In genomic region chr1:79775927-79776458, GRCm38 (mm10) we compare ENCODE assay signal across 8 mouse cellular contexts. TPM values are rescaled to one million over a fixed set of nuclear protein-coding genes. Genes with fewer than 3 reads are reported as not detected.
DNase-seq lines count a peak whose midpoint lies in the region; ATAC-seq lines count a peak whose summit lies in the region.

Gene Mrpl44 (plus strand): TSS chr1:79776018.
Gene Wdfy1 (minus strand): TSS chr1:79776143.

- H3K4me1 ChIP-seq in intestine, embryonic 14.5 days (replicated peaks; ENCODE audit: control insufficient read depth, insufficient read depth, low read length), result peaks cover 2% of the 10 kb centered on the region; the same call in 1 of the 2 replicates

- H3K9me3 ChIP-seq in intestine, embryonic 14.5 days (ENCODE audit: control insufficient read depth, low read length), result no peaks in the 10 kb centered on the region

- ATAC-seq in intestine, embryonic 14.5 days (replicated peaks; ENCODE audit: low FRiP score, low TSS enrichment, low read depth), result peak; percentile 99

- peak; percentile 98 for DNase-seq in adrenal gland, adult 18-20 months (ENCODE audit: low spot score in 2 of 2)
- peak; percentile 95 for DNase-seq in embryo, embryonic 11 days
- peak; percentile 96 for DNase-seq in gastrocnemius, postnatal 25 days
- peak; percentile 100 for DNase-seq in intestine, embryonic 14.5 days (ENCODE audit: low spot score)
- DNase-seq in left cerebral cortex, postnatal 14 days (ENCODE audit: low spot score in 2 of 2), result peak; percentile 98 to 99
- peak; percentile 95 for DNase-seq in mesoderm, embryonic 11.5 days (ENCODE audit: low read depth, low spot score)
- DNase-seq in right cerebral cortex, postnatal 36 days (ENCODE audit: low spot score in 2 of 2), result peak; percentile 96 to 99
- DNase-seq in yolk sac, embryonic 10.5 days (ENCODE audit: low spot score), result peak; percentile 96

- H3K4me2 ChIP-seq in intestine, embryonic 14.5 days (ENCODE audit: low read length), result peak within 1 kb of the TSS; percentile 74

- peaks cover 34% of the 10 kb centered on the region for H3K36me3 ChIP-seq in intestine, embryonic 14.5 days (ENCODE audit: control insufficient read depth, insufficient read depth, low read length)

- H3K4me3 ChIP-seq in intestine, embryonic 14.5 days (ENCODE audit: low read depth, low read length), result peak within 1 kb of the TSS; percentile 95

- H3K27me3 ChIP-seq in intestine, embryonic 14.5 days (replicated peaks; ENCODE audit: control insufficient read depth, insufficient read depth, low read length), result no peaks in the 10 kb centered on the region

- under 1% methylated on average over 38 of the region's 38 CpGs for whole genome bisulfite sequencing in intestine, embryonic 14.5 days

- H3K9ac ChIP-seq in intestine, embryonic 14.5 days (ENCODE audit: low read length), result peak within 1 kb of the TSS; percentile 86

- intact Hi-C loops in left cerebral cortex, postnatal 14 days (cut with DNase I), result loop anchor here (5.0 to 10.0 kb wide), 2 partner anchors 741 to 1051 kb away; no protein-coding TSS in a partner anchor

- H3K27ac ChIP-seq in intestine, embryonic 14.5 days (ENCODE audit: low read depth), result peak within 1 kb of the TSS; percentile 84

RNA-seq across cellular contexts. Expression of gene Mrpl44, which starts in this region (rescaled TPM):
- total RNA-seq in adrenal gland, adult 18-20 months (2021), result 10 to 100 TPM; 43.3 to 54.9 TPM
- total RNA-seq in gastrocnemius, postnatal 25 days (2021), result 10 to 100 TPM; 31.9 to 32.9 TPM
- polyA plus RNA-seq in intestine, embryonic 14.5 days (2014; fragmentation: Nextera tagmentation; extraction: Ambion mirVana), result 51.1 and 52.9 TPM in 2 replicates
- 10 to 100 TPM; 24.8 to 26.4 TPM for total RNA-seq in left cerebral cortex, postnatal 14 days (2021)

RNA-seq across cellular contexts. Expression of gene Wdfy1, which starts in this region (rescaled TPM):
- total RNA-seq in adrenal gland, adult 18-20 months (2021), result 10 to 100 TPM; 40.4 to 44.0 TPM
- total RNA-seq in gastrocnemius, postnatal 25 days (2021), result 10 to 100 TPM in 1 of 2 experiments, 1 to 10 TPM in 1; 8.6 to 12.0 TPM
- 36.8 and 39.4 TPM in 2 replicates for polyA plus RNA-seq in intestine, embryonic 14.5 days (2014; fragmentation: Nextera tagmentation; extraction: Ambion mirVana)
- total RNA-seq in left cerebral cortex, postnatal 14 days (2021), result 10 to 100 TPM; 39.3 to 42.0 TPM

Comparison
In these comparisons a context has a peak if more than half of its experiments do, and no peak if none do; other contexts are left out.
1. Peak in every context shown above with its lines: DNase-seq, ATAC-seq, H3K4me3 ChIP-seq and H3K27ac ChIP-seq.